ENCODE assay signal across 8 mouse cellular contexts in genomic region chr15:99420521-99421014, GRCm38 (mm10). TPM values are rescaled to one million over a fixed set of nuclear protein-coding genes. Genes with fewer than 3 reads are reported as not detected.
A peak's percentile ranks its signal among the peaks of the same experiment; 100 is the strongest.
DNase-seq lines count a peak whose midpoint lies in the region; ATAC-seq lines count a peak whose summit lies in the region.

No protein-coding gene starts in this region.

- peak; percentile 78 for ATAC-seq in forebrain, embryonic 13.5 days
- peak; percentile 81 for ATAC-seq in limb, embryonic 12.5 days (ENCODE audit: insufficient number of reproducible peaks, insufficient read depth, low FRiP score, low TSS enrichment, low read depth)
- peak; percentile 62; the same call in 1 of the 2 replicates for ATAC-seq in midbrain, embryonic 14.5 days (ENCODE audit: low FRiP score, low TSS enrichment)
- no peak for ATAC-seq in monocyte, adult 5-6 weeks (replicated peaks; ENCODE audit: insufficient number of reproducible peaks, low FRiP score, low TSS enrichment, poor library complexity, severe bottlenecking)

- no peaks in the 10 kb centered on the region for H3K9me3 ChIP-seq in forebrain, embryonic 13.5 days (replicated peaks)
- no peaks in the 10 kb centered on the region for H3K9me3 ChIP-seq in limb, embryonic 12.5 days
- H3K9me3 ChIP-seq in midbrain, embryonic 14.5 days (ENCODE audit: control insufficient read depth, low read length): no peaks in the 10 kb centered on the region

- H3K4me1 ChIP-seq in forebrain, embryonic 13.5 days: peaks cover 16% of the 10 kb centered on the region
- H3K4me1 ChIP-seq in limb, embryonic 12.5 days (replicated peaks): peaks cover 42% of the 10 kb centered on the region
- peaks cover 6% of the 10 kb centered on the region; the same call in 1 of the 2 replicates for H3K4me1 ChIP-seq in midbrain, embryonic 14.5 days (ENCODE audit: control insufficient read depth, insufficient read depth, low read length)

- 2% methylated on average over 12 of the region's 12 CpGs for WGBS in forebrain, embryonic 13.5 days
- 3% methylated on average over 12 of the region's 12 CpGs for WGBS in limb, embryonic 12.5 days
- WGBS in midbrain, embryonic 14.5 days: 2% methylated on average over 12 of the region's 12 CpGs

- H3K27ac ChIP-seq in forebrain, embryonic 13.5 days: peak overlapping the region; percentile 79
- H3K27ac ChIP-seq in limb, embryonic 12.5 days: peak overlapping the region; percentile 95
- H3K27ac ChIP-seq in midbrain, embryonic 14.5 days (replicated peaks; ENCODE audit: low read depth, low read length): peak overlapping the region; percentile 32

- no peak overlapping the region for H3K9ac ChIP-seq in forebrain, embryonic 13.5 days
- no peak overlapping the region for H3K9ac ChIP-seq in limb, embryonic 12.5 days (replicated peaks)
- H3K9ac ChIP-seq in midbrain, embryonic 14.5 days (replicated peaks; ENCODE audit: low read length): no peak overlapping the region; the same call in 1 of the 2 replicates

- H3K4me2 ChIP-seq in forebrain, embryonic 13.5 days: peak overlapping the region; percentile 34
- H3K4me2 ChIP-seq in limb, embryonic 12.5 days: peak overlapping the region; percentile 42
- H3K4me2 ChIP-seq in midbrain, embryonic 14.5 days (ENCODE audit: low read length): peak overlapping the region; percentile 26

- H3K4me3 ChIP-seq in forebrain, embryonic 13.5 days: peak overlapping the region; percentile 4; the same call in 1 of the 2 replicates
- H3K4me3 ChIP-seq in limb, embryonic 12.5 days (replicated peaks): 0 out of 2 replicates have a peak overlapping the region, but pooled peaks have one; percentile 6
- H3K4me3 ChIP-seq in midbrain, embryonic 14.5 days (replicated peaks; ENCODE audit: low read depth, low read length): no peak overlapping the region

- intact Hi-C loops in heart, postnatal 25 days (cut with DNase I): no loop called here

- H3K36me3 ChIP-seq in forebrain, embryonic 13.5 days (ENCODE audit: poor library complexity, severe bottlenecking): peaks cover 40% of the 10 kb centered on the region
- H3K36me3 ChIP-seq in limb, embryonic 12.5 days: peaks cover 45% of the 10 kb centered on the region
- H3K36me3 ChIP-seq in midbrain, embryonic 14.5 days (ENCODE audit: control insufficient read depth, insufficient read depth, low read length): peaks cover 37% of the 10 kb centered on the region

- DNase-seq in 416B (ENCODE audit: low read depth): peak; percentile 43
- peak; percentile 89 for DNase-seq in R1 (ENCODE audit: low read depth, low spot score)
- peak; percentile 80 for DNase-seq in heart, postnatal 25 days (ENCODE audit: low spot score)
- DNase-seq in midbrain, embryonic 14.5 days: peak; percentile 80
- peak; percentile 47 for DNase-seq in thymus, postnatal 25 days

- H3K27me3 ChIP-seq in forebrain, embryonic 13.5 days: no peaks in the 10 kb centered on the region
- H3K27me3 ChIP-seq in limb, embryonic 12.5 days: no peaks in the 10 kb centered on the region
- no peaks in the 10 kb centered on the region for H3K27me3 ChIP-seq in midbrain, embryonic 14.5 days (ENCODE audit: control insufficient read depth, insufficient read depth, low read length)

RNA-seq across cellular contexts. Expression of gene Tmbim6, which starts 27.9 kb away (rescaled TPM):
- 227 and 249 TPM in 2 replicates for polyA plus RNA-seq in forebrain, embryonic 13.5 days (2015; fragmentation: Nextera tagmentation; extraction: Ambion mirVana)
- total RNA-seq in heart, postnatal 25 days (2021): 100 to 1,000 TPM; 207 to 215 TPM
- 240 and 252 TPM in 2 replicates for polyA plus RNA-seq in limb, embryonic 12.5 days (2016; fragmentation: Nextera tagmentation; extraction: Ambion mirVana)
- polyA plus RNA-seq in midbrain, embryonic 14.5 days (2014; fragmentation: Nextera tagmentation; extraction: Ambion mirVana): 233 and 255 TPM in 2 replicates
- 340 to 400 TPM (median 366 TPM) in 3 replicates for total RNA-seq in monocyte, adult 5-6 weeks (2017)

RNA-seq across cellular contexts. Expression of gene Nckap5l, which starts 37.0 kb away (rescaled TPM):
- 9.3 and 13.4 TPM in 2 replicates for polyA plus RNA-seq in forebrain, embryonic 13.5 days (2015; fragmentation: Nextera tagmentation; extraction: Ambion mirVana)
- total RNA-seq in heart, postnatal 25 days (2021): 1 to 10 TPM; 6.4 to 7.6 TPM
- polyA plus RNA-seq in limb, embryonic 12.5 days (2016; fragmentation: Nextera tagmentation; extraction: Ambion mirVana): 13.6 and 14.6 TPM in 2 replicates
- polyA plus RNA-seq in midbrain, embryonic 14.5 days (2014; fragmentation: Nextera tagmentation; extraction: Ambion mirVana): 16.8 and 17.6 TPM in 2 replicates
- total RNA-seq in monocyte, adult 5-6 weeks (2017): 1.2 to 3.4 TPM (median 1.2 TPM) in 3 replicates

RNA-seq across cellular contexts. Expression of gene Fmnl3, which starts 50.3 kb away (rescaled TPM):
- 8.1 and 8.2 TPM in 2 replicates for polyA plus RNA-seq in forebrain, embryonic 13.5 days (2015; fragmentation: Nextera tagmentation; extraction: Ambion mirVana)
- total RNA-seq in heart, postnatal 25 days (2021): 10 to 100 TPM; 20.1 to 21.1 TPM
- polyA plus RNA-seq in limb, embryonic 12.5 days (2016; fragmentation: Nextera tagmentation; extraction: Ambion mirVana): 33.6 and 40.6 TPM in 2 replicates
- polyA plus RNA-seq in midbrain, embryonic 14.5 days (2014; fragmentation: Nextera tagmentation; extraction: Ambion mirVana): 6.1 and 7.5 TPM in 2 replicates
- 29.5 to 41.3 TPM (median 31.6 TPM) in 3 replicates for total RNA-seq in monocyte, adult 5-6 weeks (2017)

RNA-seq across cellular contexts. Expression of gene Bcdin3d, which starts 54.0 kb away (rescaled TPM):
- 24.7 and 25.4 TPM in 2 replicates for polyA plus RNA-seq in forebrain, embryonic 13.5 days (2015; fragmentation: Nextera tagmentation; extraction: Ambion mirVana)
- 1 to 10 TPM; 3.2 to 4.0 TPM for total RNA-seq in heart, postnatal 25 days (2021)
- 18.6 and 20.2 TPM in 2 replicates for polyA plus RNA-seq in limb, embryonic 12.5 days (2016; fragmentation: Nextera tagmentation; extraction: Ambion mirVana)
- polyA plus RNA-seq in midbrain, embryonic 14.5 days (2014; fragmentation: Nextera tagmentation; extraction: Ambion mirVana): 23.0 and 24.6 TPM in 2 replicates
- 6.8 to 12.5 TPM (median 7.3 TPM) in 3 replicates for total RNA-seq in monocyte, adult 5-6 weeks (2017)

Comparison
In these comparisons a context has a peak if more than half of its experiments do, and no peak if none do; other contexts are left out.
1. H3K27ac ChIP-seq: peak in every context shown above with its lines; median percentile 95 in limb, embryonic 12.5 days; 79 in forebrain, embryonic 13.5 days; 32 in midbrain, embryonic 14.5 days.